Mouse (Mus musculus) bone marrow, adult 2 months (tissue): ENCODE measurements around the gene Foxq1.

Source experiments
- CTCF ChIP-seq: fragments of 200-500 bp; IDR thresholded peaks from 2 replicates; pipeline ENCODE4 v1.5.1; 2011; ENCODE audit warnings: low read length, control low read depth; ENCODE audit not compliant: control insufficient read depth, insufficient read depth
- POLR2A ChIP-seq: fragments of 200-500 bp; IDR thresholded peaks from 2 replicates; pipeline ENCODE4 v1.6.1; 2011; ENCODE audit warnings: low read depth, mild to moderate bottlenecking, control low read depth, low read length, borderline replicate concordance; ENCODE audit not compliant: control insufficient read depth

DNA sequence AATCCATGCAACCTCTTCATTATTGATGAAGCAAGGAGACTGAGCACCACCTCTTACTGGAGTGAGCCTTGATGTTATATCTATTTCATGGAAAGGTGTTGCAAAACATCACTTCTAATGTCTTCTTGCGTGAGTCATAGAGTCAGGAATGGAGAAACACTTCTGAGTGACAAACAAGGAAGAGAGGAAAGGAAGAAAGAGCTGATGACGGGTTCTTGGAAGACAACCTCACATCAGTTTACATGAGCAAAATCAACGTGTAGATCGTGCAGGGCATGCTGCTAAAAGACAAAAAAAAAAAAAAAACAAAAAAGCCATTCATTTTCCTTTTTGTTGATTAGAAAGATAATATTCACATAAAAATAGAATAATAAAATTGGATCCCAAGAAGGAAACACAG, 21.2 kb upstream of the Foxq1 start:
- TF ChIP-seq POLR2A (no peak), CTCF (no peak)
